Mouse (Mus musculus): Measurements from ENCODE around the gene Eml1.

GRCm38 (mm10) chr12:108511009-108511408, 140.3 kb downstream of the Eml1 start:
- TF ChIP-seq CTCF (IDR thresholded peaks at IDR 0.05; ENCODE audit: extremely low read depth, insufficient read depth, low read length): 0 out of 2 replicates have a peak, but pooled peaks have one; percentile 5
- TF ChIP-seq POLR2A (IDR thresholded peaks at IDR 0.05; ENCODE audit: extremely low read depth, insufficient read depth, low read length): no peak

All from cortical plate, adult 2 months (tissue).